Mouse (Mus musculus) heart, postnatal 0 days (tissue): ENCODE measurements around the gene Arhgap25.

Experiments
- CTCF ChIP-seq: IDR thresholded peaks from 2 replicates; pipeline ENCODE4 v1.5.1; 2016; ENCODE audit warnings: antibody characterized with exemption, control low read depth, low read depth
- EP300 ChIP-seq: IDR thresholded peaks from 2 replicates; pipeline ENCODE4 v1.6.1; 2016; ENCODE audit warnings: antibody characterized with exemption, low read depth

DNA sequence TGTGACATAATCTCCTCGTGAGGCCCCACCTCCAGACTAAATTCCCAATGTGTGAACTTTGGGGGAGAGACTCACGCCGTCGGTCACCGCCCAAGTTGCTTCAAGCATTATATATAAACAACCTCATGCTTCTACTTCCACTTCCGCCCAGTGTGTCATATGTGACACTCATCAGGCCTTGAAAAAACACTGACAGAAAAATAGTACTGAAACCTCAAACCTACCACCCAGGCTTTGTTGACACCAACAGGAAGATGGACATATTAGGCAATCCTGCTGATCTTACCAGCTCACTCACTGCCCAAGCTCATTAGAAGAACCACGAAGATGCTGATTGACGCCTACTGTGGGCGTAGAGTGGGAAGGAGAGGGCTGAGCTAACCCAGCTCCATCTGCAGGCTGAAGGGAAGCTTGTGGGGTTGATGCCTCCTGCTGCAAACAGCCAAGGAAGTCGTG is 30.2 kb downstream of the Arhgap25 start:
- TF ChIP-seq CTCF = no peak
- TF ChIP-seq EP300 = no peak
